Mouse (Mus musculus) brown adipose tissue, adult 24 weeks (tissue): ENCODE data around the gene Fga. TPM values are rescaled to one million over a fixed set of nuclear protein-coding genes. Genes with fewer than 3 reads are reported as not detected.

Source experiments
- polyA plus RNA-seq: library from polyadenylated mRNA; stranded (reverse); fragments of >200 nt; gene quantifications from 2 replicates; pipeline ENCODE4 v1.2.4, GENCODE M21; 2012; ENCODE audit not compliant: missing spikeins, insufficient read depth, insufficient read length

Fga gene
- polyA plus RNA-seq, 1 experiment = 1.8 TPM

Other genes with a start within 250 kb of the Fga start
- gene Rbm46, start 149.6 kb upstream of the Fga start, polyA plus RNA-seq = not detected in 2 replicates
- gene Lrat, start 122.1 kb upstream of the Fga start, polyA plus RNA-seq = not detected in 2 replicates
- 2.4 TPM in 1 of 2 replicates, not detected in the other for gene Fgg, start 18.4 kb upstream of the Fga start, polyA plus RNA-seq
- gene Fgb, start 23.8 kb downstream of the Fga start, polyA plus RNA-seq = 1.1 TPM in 1 of 2 replicates, not detected in the other
- 20.1 and 21.7 TPM in 2 replicates for gene Plrg1, start 29.4 kb downstream of the Fga start, polyA plus RNA-seq
- 0.12 TPM in 1 of 2 replicates, not detected in the other for gene Dchs2, start 101.9 kb downstream of the Fga start, polyA plus RNA-seq